Mouse (Mus musculus) brain, embryonic 18.5 days (tissue): Measurements from ENCODE around the gene Sema3b.

ENCODE experiments used
- DNase-seq: peaks from one replicate; pipeline ENCODE4 v3.0.0-alpha.2; 2012; ENCODE audit warnings: low read depth, low spot score

Gene Sema3b

GRCm38 (mm10) chr9:107608741-107609432 lies at the start of gene Sema3b:
Gene Sema3b (minus strand): TSS chr9:107609229.
- no peak for DNase-seq

GRCm38 (mm10) chr9:107658096-107658495 lies 49.1 kb upstream of the Sema3b start:
- DNase-seq: no peak

- no peak for DNase-seq
These were observed 48.1 kb upstream of the Sema3b start for GRCm38 (mm10) chr9:107657144-107657543.

- DNase-seq: no peak
These were observed 45.6 kb upstream of the Sema3b start for GRCm38 (mm10) chr9:107654585-107654984.

- DNase-seq: no peak
These were observed 44.4 kb upstream of the Sema3b start for GRCm38 (mm10) chr9:107653474-107653873.

- no peak for DNase-seq
These were observed 41.9 kb upstream of the Sema3b start for GRCm38 (mm10) chr9:107650708-107651481.

GRCm38 (mm10) chr9:107650225-107650624 lies 41.2 kb upstream of the Sema3b start:
- no peak for DNase-seq

GRCm38 (mm10) chr9:107648767-107649166 lies 39.7 kb upstream of the Sema3b start:
- no peak for DNase-seq

GRCm38 (mm10) chr9:107646975-107647374 lies 37.9 kb upstream of the Sema3b start:
- DNase-seq: no peak

GRCm38 (mm10) chr9:107645577-107645976 lies 36.5 kb upstream of the Sema3b start:
- no peak for DNase-seq

GRCm38 (mm10) chr9:107645153-107645510 lies 36.1 kb upstream of the Sema3b start:
- no peak for DNase-seq

- DNase-seq: no peak
These were observed 35.6 kb upstream of the Sema3b start for GRCm38 (mm10) chr9:107644495-107645152.

- no peak for DNase-seq
These were observed 34.6 kb upstream of the Sema3b start for GRCm38 (mm10) chr9:107643544-107644214.

- no peak for DNase-seq
These were observed 32.6 kb upstream of the Sema3b start for GRCm38 (mm10) chr9:107641666-107642065.

- no peak for DNase-seq
These were observed 31.3 kb upstream of the Sema3b start for GRCm38 (mm10) chr9:107640257-107640772.

GRCm38 (mm10) chr9:107637070-107637469 lies 28.0 kb upstream of the Sema3b start:
- DNase-seq: no peak

- no peak for DNase-seq
These were observed 26.4 kb upstream of the Sema3b start, which contains the start of gene Gnai2 for GRCm38 (mm10) chr9:107635279-107636028. Gene Gnai2 (minus strand): TSS chr9:107635367.

GRCm38 (mm10) chr9:107634406-107635278 lies 25.6 kb upstream of the Sema3b start:
- DNase-seq: no peak

GRCm38 (mm10) chr9:107633661-107634405 lies 24.8 kb upstream of the Sema3b start:
- DNase-seq: no peak
